ENCODE assay signal across 8 mouse cellular contexts in the genomic region with DNA sequence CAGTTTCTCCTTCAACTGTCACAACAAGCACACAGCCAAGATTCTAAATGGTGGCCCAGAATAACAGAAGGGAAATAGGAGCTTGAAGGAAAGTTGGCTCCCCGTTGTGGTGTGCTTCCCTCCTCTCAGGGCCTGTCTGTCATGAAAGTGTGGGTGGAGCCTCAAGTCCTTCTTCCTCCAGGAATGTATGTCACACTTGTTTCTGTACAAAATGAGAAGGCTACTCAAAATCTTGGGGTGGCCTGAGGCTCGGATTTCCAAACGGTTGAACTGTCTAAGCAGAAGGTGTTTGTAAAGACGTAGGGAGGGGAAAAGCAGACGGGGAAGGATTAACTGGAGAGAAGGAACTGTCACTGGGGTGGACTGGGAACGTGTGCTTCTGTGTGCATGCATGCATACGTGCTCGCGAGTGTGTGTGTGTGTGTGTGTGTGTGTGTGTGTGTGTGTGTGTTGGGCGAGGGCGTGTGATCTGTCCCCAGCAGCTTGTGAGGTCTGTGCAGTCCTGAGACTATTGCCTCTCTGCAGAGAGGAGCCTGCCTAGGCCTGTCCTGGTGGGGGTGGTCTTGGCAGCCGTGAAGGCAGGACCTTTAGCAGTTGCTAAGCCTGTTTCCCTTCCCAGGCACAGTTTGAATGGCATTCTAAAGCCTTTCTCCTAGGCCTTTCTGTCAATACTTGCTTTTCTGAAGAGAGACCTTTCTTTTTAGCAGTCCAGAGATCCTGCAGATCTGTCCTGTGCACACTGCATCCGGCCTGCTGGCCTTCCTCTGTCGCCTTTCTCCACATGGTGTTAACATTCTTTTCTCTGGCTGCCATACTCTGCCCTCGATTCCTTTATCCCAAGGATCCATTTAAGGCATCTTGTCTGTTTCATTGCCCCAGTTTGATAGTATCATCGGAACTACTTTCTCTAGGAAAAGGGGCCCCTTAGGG. TPM values are rescaled to one million over a fixed set of nuclear protein-coding genes. Genes with fewer than 3 reads are reported as not detected.
A peak's percentile ranks its signal among the peaks of the same experiment; 100 is the strongest.
DNase-seq lines count a peak whose midpoint lies in the region; ATAC-seq lines count a peak whose summit lies in the region.

No protein-coding gene starts in this region.

- no peaks in the 10 kb centered on the region for H3K9me3 ChIP-seq in heart, embryonic 14.5 days (ENCODE audit: control insufficient read depth, low read length)
- no peaks in the 10 kb centered on the region for H3K9me3 ChIP-seq in forebrain, embryonic 16.5 days (ENCODE audit: control insufficient read depth, low read length)

- peak overlapping the region; percentile 75 to 86 for H3K27ac ChIP-seq in heart, embryonic 14.5 days (replicated peaks in 1 of 2; ENCODE audit: control insufficient read depth in 1 of 2, insufficient read depth in 1 of 2, low read depth in 2 of 2, low read length in 2 of 2)
- peak overlapping the region; percentile 45 for H3K27ac ChIP-seq in forebrain, embryonic 16.5 days (ENCODE audit: low read length)

- WGBS in heart, embryonic 14.5 days: 51% methylated on average over 16 of the region's 16 CpGs
- WGBS in forebrain, embryonic 16.5 days: 23% methylated on average over 16 of the region's 16 CpGs

- H3K4me2 ChIP-seq in heart, embryonic 14.5 days (ENCODE audit: low read length): no peak overlapping the region
- H3K4me2 ChIP-seq in forebrain, embryonic 16.5 days (ENCODE audit: low read length): no peak overlapping the region

- intact Hi-C loops in heart, postnatal 36 days (cut with DNase I): no loop called here

- ATAC-seq in heart, embryonic 14.5 days (ENCODE audit: insufficient number of reproducible peaks, insufficient read depth, low FRiP score, low read depth): no peak
- ATAC-seq in forebrain, embryonic 16.5 days: peak; percentile 82
- no peak for ATAC-seq in granulocyte monocyte progenitor cell, adult 5-6 weeks (replicated peaks; ENCODE audit: poor library complexity, severe bottlenecking)
- ATAC-seq in erythroblast, adult 5-6 weeks (replicated peaks; ENCODE audit: low FRiP score, poor library complexity, severe bottlenecking): no peak; the same call in 1 of the 2 replicates

- 0 out of 2 replicates have a peak, but pooled peaks cover 4% of the 10 kb centered on the region for H3K36me3 ChIP-seq in heart, embryonic 14.5 days (ENCODE audit: control insufficient read depth, insufficient read depth, low read length)
- no peaks in the 10 kb centered on the region for H3K36me3 ChIP-seq in forebrain, embryonic 16.5 days (ENCODE audit: control insufficient read depth, insufficient read depth)

- DNase-seq in heart, postnatal 36 days: no peak
- peak; percentile 51 for DNase-seq in ZHBTc4 (ENCODE audit: low read depth, low spot score)
- DNase-seq in lung, postnatal 10 days: peak; percentile 60
- DNase-seq in MN1 (ENCODE audit: low spot score): no peak

- peak overlapping the region; percentile 44; the same call in 1 of the 2 replicates for H3K9ac ChIP-seq in heart, embryonic 14.5 days (ENCODE audit: low read length)
- no peak overlapping the region for H3K9ac ChIP-seq in forebrain, embryonic 16.5 days (replicated peaks; ENCODE audit: low read depth, low read length)

- no peak overlapping the region for H3K4me3 ChIP-seq in heart, embryonic 14.5 days (ENCODE audit: control insufficient read depth in 1 of 2, insufficient read depth in 1 of 2, low read depth in 1 of 2, low read length in 2 of 2)
- H3K4me3 ChIP-seq in forebrain, embryonic 16.5 days (replicated peaks; ENCODE audit: low read length): no peak overlapping the region

- peaks cover 26 to 56% of the 10 kb centered on the region in 2 experiments for H3K4me1 ChIP-seq in heart, embryonic 14.5 days (ENCODE audit: control insufficient read depth in 2 of 2, insufficient read depth in 2 of 2, low read length in 2 of 2)
- peaks cover 35% of the 10 kb centered on the region for H3K4me1 ChIP-seq in forebrain, embryonic 16.5 days (replicated peaks; ENCODE audit: control insufficient read depth, insufficient read depth, low read length)

- H3K27me3 ChIP-seq in heart, embryonic 14.5 days (ENCODE audit: control insufficient read depth, insufficient read depth, low read length): no peaks in the 10 kb centered on the region
- H3K27me3 ChIP-seq in forebrain, embryonic 16.5 days (replicated peaks; ENCODE audit: control insufficient read depth, insufficient read depth, low read length): no peaks in the 10 kb centered on the region

RNA-seq across cellular contexts. Expression of a gene that starts 53.8 kb away (rescaled TPM):
- polyA plus RNA-seq in heart, embryonic 14.5 days (2014; fragmentation: Nextera tagmentation; extraction: Ambion mirVana): 87.8 and 96.2 TPM in 2 replicates
- 10 to 100 TPM; 87.2 to 94.3 TPM for total RNA-seq in heart, postnatal 36 days (2021)
- polyA plus RNA-seq in forebrain, embryonic 16.5 days (2015; fragmentation: Nextera tagmentation; extraction: Ambion mirVana): 7.7 and 10.5 TPM in 2 replicates
- 8.1 and 19.6 TPM in 2 replicates for total RNA-seq in granulocyte monocyte progenitor cell, adult 5-6 weeks (2014; fragmentation: Nextera tagmentation)
- 9.2 and 13.4 TPM in 2 replicates for total RNA-seq in granulocyte monocyte progenitor cell, adult 5-6 weeks (2017)
- total RNA-seq in erythroblast, adult 5-6 weeks (2015; ENCODE audit: low replicate concordance): 4.6 and 25.6 TPM in 2 replicates
- 2.2 and 8.2 TPM in 2 replicates for total RNA-seq in erythroblast, adult 5-6 weeks (2017; ENCODE audit: low replicate concordance)

Comparison
In these comparisons a context has a peak if more than half of its experiments do, and no peak if none do; other contexts are left out.
1. DNase-seq: peak in ZHBTc4 (single experiment) and lung, postnatal 10 days (single experiment); none in heart, postnatal 36 days (0 of 2) and MN1 (single experiment).